Mouse (Mus musculus) embryonic stem cell, embryonic (primary cell): Measurements from ENCODE around the gene Lipm.

ENCODE experiments used
- CTCF ChIA-PET, 4 experiments: fragments of 300-600 bp in 2 of 4; fragments of 350-600 bp in 2 of 4; sonication (Branson Sonifier 250); formaldehyde crosslinking; loops; one replicate each; lab custom pipeline; 2022; ENCODE audit warnings: inconsistent platforms in 2 of 4; lab: Charles Lee
- POLR2A ChIA-PET, 4 experiments: fragments of 300-600 bp in 2 of 4; fragments of 350-600 bp in 2 of 4; sonication (Branson Sonifier 250); formaldehyde crosslinking; loops; one replicate each; lab custom pipeline; 2022; ENCODE audit warnings: antibody characterized with exemption in 4 of 4, inconsistent platforms in 1 of 4; lab: Charles Lee

Gene Lipm

DNA sequence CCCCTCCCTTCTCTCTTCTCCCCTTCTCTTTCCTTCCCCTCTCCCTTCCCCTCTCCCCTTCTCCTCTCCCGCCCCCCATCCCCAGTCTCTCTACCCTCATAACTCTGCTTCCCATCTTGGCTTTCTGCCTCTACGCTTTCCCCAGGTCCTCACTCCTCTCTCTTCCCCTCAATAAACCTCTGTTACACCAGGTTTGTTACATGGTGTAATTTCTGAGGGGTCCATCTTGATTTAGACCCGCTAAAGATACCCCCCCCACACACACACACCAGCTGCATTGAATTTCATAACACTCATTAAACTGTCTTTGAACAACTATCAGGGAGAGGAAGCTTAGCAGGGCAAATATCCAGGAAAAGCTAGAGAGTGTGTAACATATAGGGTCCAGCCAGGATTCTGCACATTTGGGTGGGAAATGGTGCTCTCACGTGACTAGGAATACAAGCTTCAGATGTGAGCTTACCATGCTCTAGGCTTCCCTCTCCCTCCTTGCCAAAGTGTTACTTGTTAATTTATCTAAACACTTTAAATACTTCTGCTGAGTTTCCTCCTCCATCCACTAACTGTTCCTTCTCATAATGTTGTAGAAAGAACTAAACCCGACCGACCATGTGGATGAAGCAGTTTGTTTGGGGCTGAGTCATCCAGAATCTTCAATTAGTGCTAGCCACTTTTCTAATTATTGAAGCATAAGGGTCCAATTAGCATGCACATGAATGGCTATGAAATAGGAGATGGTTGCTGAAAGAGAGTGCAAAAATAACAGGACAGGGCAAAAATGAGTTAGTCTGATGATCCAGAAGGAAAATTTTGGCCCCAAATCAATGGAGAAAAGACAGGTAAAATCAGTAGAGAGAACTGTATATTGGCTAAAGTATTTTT is 52.8 kb downstream of the Lipm start:
- CTCF ChIA-PET: interaction anchor here in 1 of 4 experiments (1.9 kb wide), 1 partner anchor 9 kb away, joined by 6 read pairs; no protein-coding TSS in a partner anchor

DNA sequence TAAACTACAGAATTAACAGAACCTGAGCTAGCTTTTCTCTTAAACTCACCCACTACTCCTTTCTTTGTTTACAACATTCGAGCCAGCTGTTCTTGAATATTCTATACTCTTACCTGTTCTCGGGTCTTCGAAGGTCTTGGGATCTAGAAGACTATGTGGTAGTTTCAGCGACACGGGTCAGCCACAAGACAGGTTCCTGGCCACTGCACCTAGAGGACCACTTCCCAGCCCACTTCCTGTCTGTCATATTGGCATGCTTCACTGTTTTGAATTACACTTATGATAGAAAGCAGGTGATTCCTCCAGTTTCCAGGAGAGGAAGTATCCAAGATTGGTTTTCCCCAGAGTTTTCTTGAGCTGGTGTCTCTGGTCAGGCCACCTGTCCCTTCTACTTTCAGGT is 62.0 kb downstream of the Lipm start:
- ChIA-PET POLR2A (interaction anchor here in 1 of 4 experiments (1.4 to 1.5 kb wide), 2 partner anchors 11 to 12 kb away, joined by 3 to 4 read pairs; no protein-coding TSS in a partner anchor), CTCF (interaction anchor here in 2 of 4 experiments (0.6 to 0.8 kb wide), 2 partner anchors 10 to 128 kb away, joined by 5 to 6 read pairs; partner anchors contain the start of gene Fas (in 1 of the 2))

More for the DNA sequence above, 52.8 kb downstream of the Lipm start:
- POLR2A ChIA-PET: no interaction called here

DNA sequence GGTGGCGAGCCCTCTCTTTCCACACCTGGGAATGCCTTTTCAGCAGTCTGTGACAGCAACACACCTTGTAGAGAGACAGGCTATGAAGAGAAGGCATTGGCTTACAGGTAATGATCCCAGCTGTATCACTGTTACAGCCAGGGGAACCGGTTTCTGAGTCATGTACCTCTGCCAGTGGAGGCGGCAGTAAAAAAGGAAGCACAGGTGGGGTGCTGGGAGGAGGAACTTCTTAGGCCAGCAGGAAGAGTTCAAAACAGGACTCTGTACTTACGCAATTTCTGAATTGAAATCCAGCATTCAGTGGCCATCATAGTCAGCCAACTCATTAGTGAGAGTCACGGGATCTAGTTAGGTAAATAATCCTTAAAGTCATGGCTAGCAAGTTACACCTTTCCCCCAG is 65.2 kb downstream of the Lipm start, which contains the start of gene Ankrd22:
Gene Ankrd22, minus strand, starts transcription at position 163 of the 400 bp plus-strand sequence.
- ChIA-PET POLR2A (no interaction called here), CTCF (no interaction called here)

DNA sequence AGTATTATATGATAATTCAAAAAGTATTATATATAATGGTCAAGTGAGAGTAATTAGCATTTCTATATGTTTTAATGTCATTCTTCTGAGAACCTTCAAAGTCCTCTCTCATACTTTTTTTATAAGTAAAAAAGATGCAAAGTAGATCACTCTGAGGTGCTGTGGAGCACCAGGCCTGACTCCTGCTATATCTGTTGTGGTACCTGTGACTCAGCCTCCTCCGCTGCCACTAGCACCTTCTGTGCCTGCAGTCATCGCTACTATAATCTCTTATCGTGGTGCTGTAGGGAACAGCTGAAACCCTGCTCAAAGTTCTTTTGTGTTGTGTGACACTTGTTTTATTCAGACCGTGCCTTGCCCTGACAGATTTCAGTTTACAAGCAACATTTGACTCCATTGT is 65.7 kb downstream of the Lipm start:
- CTCF ChIA-PET: no interaction called here
- POLR2A ChIA-PET: no interaction called here

DNA sequence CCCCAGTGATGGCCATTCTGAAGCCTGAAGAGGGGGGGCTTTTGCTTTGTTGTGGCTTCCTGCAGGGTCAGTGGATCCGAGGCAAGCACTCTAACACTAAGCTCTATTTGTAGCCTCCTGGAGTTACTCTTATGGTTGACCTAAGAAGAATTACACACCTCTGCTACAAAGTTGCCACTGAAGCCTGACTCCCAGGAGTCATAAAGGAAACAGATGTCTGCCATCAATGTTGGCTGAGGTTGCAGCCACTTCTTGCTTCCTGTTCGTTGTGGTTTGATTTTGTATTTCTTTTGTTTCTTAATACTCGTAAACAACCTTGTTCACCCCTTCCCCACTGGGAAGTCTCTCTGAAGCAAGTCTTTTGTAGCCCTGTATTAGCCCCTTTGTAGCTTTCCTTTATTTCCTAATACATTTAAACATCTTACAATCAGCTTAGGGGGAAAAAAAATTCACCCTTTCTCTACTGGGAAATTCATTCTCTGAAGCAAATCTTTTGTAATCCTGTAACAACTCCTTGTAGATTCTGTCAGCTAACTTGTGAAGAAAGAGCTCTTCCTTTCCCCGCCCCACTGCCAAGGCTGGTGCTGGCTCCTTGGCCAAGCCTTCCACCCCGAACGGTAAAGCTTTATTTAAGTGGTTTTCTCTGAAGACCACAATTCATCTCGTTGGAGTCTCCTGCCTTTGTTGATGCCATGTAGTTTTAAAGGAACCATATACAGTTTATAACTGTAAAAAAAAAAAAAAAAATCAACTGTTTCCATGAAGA is 67.3 kb downstream of the Lipm start:
- CTCF ChIA-PET: no interaction called here
- POLR2A ChIA-PET: interaction anchor here in 1 of 4 experiments (1.3 kb wide), 1 partner anchor 16 kb away, joined by 3 read pairs; no protein-coding TSS in a partner anchor

DNA sequence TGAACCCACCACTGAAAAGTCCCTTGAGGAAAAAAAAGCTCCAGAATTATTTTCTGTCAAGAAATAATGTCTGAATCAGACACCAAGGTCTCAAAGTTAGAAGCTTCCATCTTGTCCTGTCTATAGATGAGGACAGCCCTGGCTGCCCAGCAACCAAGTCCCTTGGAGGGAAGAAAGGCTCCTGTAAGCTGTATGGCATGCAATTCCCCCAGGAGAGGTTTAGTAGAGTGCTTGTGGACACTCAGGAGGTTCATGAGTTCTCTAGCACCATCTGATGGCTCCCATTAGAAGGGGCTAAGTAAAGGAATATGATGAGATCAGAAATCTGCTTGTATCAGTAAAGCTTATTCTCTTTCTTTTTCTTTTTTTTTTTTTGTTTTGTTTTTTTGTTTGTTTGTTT is 68.4 kb downstream of the Lipm start:
- CTCF ChIA-PET: no interaction called here

DNA sequence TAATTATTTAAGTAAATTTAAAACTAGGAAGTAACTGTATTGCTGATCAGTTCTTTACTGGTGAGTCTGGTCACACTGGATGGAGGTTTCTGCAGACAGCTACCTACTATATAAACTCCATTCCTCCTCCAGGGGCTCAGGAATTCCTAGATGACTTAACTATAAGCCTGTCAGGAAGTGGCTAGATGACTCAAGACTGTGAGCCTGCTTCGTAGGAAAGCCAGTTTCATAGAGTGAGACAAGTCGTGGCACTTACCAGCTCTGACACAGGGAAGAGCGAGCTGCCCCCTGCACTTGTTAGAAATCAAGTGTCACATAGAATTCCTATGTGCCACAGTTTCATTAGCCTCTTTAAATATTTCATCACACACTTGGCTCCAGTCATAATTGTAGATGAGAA is 70.4 kb downstream of the Lipm start:
- ChIA-PET CTCF (interaction anchor here in 1 of 4 experiments (0.7 kb wide), 1 partner anchor 192 kb away, joined by 3 read pairs; no protein-coding TSS in a partner anchor), POLR2A (interaction anchor here in 1 of 4 experiments (0.6 to 2.4 kb wide), 2 partner anchors 20 to 1837 kb away, joined by 5 to 8 read pairs; partner anchors contain the start of gene Stambpl1)

More for the DNA sequence above, 68.4 kb downstream of the Lipm start:
- POLR2A ChIA-PET: interaction anchor here in 1 of 4 experiments (1.3 kb wide), 1 partner anchor 17 kb away, joined by 3 read pairs; no protein-coding TSS in a partner anchor
